Comparison of ENCODE assay signal across 8 mouse cellular contexts in the genomic region with DNA sequence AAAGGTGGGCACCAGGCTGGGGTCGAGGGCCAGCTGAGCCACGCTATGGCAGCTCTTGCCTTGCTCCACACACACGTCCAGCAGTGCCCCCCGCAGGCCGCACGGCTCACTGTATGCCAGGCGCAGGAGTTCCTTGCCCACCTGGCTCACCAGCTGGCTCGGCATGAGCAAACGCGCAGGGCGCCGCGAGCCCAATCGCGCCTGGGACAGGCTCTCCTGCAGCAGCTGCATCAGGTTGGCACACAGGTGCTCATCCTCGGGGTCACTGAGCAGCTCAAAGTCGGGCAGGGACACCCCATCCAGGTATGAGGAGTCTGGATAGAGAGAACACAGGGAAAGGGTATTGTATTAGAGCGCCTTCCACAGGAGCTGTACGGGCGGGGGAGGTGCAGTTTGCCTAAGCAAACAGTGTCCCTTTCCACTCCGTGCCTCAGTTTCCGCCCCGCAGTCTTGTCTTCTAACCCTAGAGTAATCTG. TPM values are rescaled to one million over a fixed set of nuclear protein-coding genes. Genes with fewer than 3 reads are reported as not detected.
A peak's percentile ranks its signal among the peaks of the same experiment; 100 is the strongest.
DNase-seq lines count a peak whose midpoint lies in the region; ATAC-seq lines count a peak whose summit lies in the region.

No protein-coding gene starts in this region.

- DNase-seq in MN1 (ENCODE audit: low spot score) = peak; percentile 93
- DNase-seq in cerebellum, postnatal 10 days = peak; percentile 93
- DNase-seq in frontal cortex, postnatal 10 days (ENCODE audit: low spot score in 2 of 2) = peak; percentile 79 to 84
- peak; percentile 77 to 78 for DNase-seq in layer of hippocampus, postnatal 36 days
- DNase-seq in lung, postnatal 36 days = peak; percentile 91
- peak; percentile 87 for DNase-seq in retina, postnatal 1 day
- peak; percentile 93 for DNase-seq in thymus, postnatal 4 days

- H3K9ac ChIP-seq in hindbrain, embryonic 12.5 days = peak overlapping the region; percentile 96

- peak; percentile 47 for ATAC-seq in hindbrain, embryonic 12.5 days (ENCODE audit: low FRiP score)

- no peaks in the 10 kb centered on the region for H3K9me3 ChIP-seq in hindbrain, embryonic 12.5 days (replicated peaks)

- H3K4me2 ChIP-seq in hindbrain, embryonic 12.5 days (replicated peaks) = peak overlapping the region; percentile 94

- H3K27me3 ChIP-seq in hindbrain, embryonic 12.5 days = no peaks in the 10 kb centered on the region

- H3K4me1 ChIP-seq in hindbrain, embryonic 12.5 days = peaks cover 37% of the 10 kb centered on the region

- WGBS in hindbrain, embryonic 12.5 days = under 1% methylated on average over 23 of the region's 23 CpGs

- H3K36me3 ChIP-seq in hindbrain, embryonic 12.5 days = peaks cover 7% of the 10 kb centered on the region; the same call in 1 of the 2 replicates

- H3K4me3 ChIP-seq in hindbrain, embryonic 12.5 days = peak overlapping the region; percentile 88

- H3K27ac ChIP-seq in hindbrain, embryonic 12.5 days = peak overlapping the region; percentile 92

RNA-seq across cellular contexts. Expression of gene Ddit4, which starts 0.9 kb away (rescaled TPM):
- polyA plus RNA-seq in hindbrain, embryonic 12.5 days (2016; fragmentation: Nextera tagmentation; extraction: Ambion mirVana) = 78.1 and 78.6 TPM in 2 replicates
- 10 to 100 TPM; 89.5 to 96.2 TPM for total RNA-seq in layer of hippocampus, postnatal 36 days (2021)

RNA-seq across cellular contexts. Expression of gene Ascc1, which starts 51.9 kb away (rescaled TPM):
- 36.3 and 38.0 TPM in 2 replicates for polyA plus RNA-seq in hindbrain, embryonic 12.5 days (2016; fragmentation: Nextera tagmentation; extraction: Ambion mirVana)
- total RNA-seq in layer of hippocampus, postnatal 36 days (2021) = 10 to 100 TPM; 14.3 to 18.1 TPM

RNA-seq across cellular contexts. Expression of gene Anapc16, which starts 52.2 kb away (rescaled TPM):
- polyA plus RNA-seq in hindbrain, embryonic 12.5 days (2016; fragmentation: Nextera tagmentation; extraction: Ambion mirVana) = 113 and 119 TPM in 2 replicates
- 10 to 100 TPM; 69.8 to 71.1 TPM for total RNA-seq in layer of hippocampus, postnatal 36 days (2021)

Comparison
In these comparisons a context has a peak if more than half of its experiments do, and no peak if none do; other contexts are left out.
1. Peak in every context shown above with its lines: DNase-seq, ATAC-seq, H3K4me3 ChIP-seq and H3K27ac ChIP-seq.